Mouse (Mus musculus) heart, embryonic 11.5 days (tissue): ENCODE measurements at regions not wholly inside any gene's neighbourhood (a gene's known extent, or its start where the extent isn't known, plus 50 kb on each side); places are given as distances from the start of the nearest gene placed in this dataset.

Experiments
- ATAC-seq: fragments of 200-750 bp; cut with Nextera tagmentation; replicated peaks from 2 replicates; pipeline ENCODE4 v1.8.0; 2017; ENCODE audit warnings: moderate library complexity; ENCODE audit not compliant: insufficient number of reproducible peaks, low FRiP score, low TSS enrichment
- H3K27ac ChIP-seq: fragments of 300-500 bp; sonication (generic); 2 replicates; pipeline ENCODE4 v1.5.1; 2014; ENCODE audit warnings: mild to moderate bottlenecking, low read depth, low read length
- H3K27me3 ChIP-seq: fragments of 300-500 bp; sonication (generic); 2 replicates; pipeline ENCODE4 v1.6.1; 2014; ENCODE audit warnings: mild to moderate bottlenecking, low read length, mixed read lengths; ENCODE audit not compliant: control insufficient read depth, insufficient read depth
- H3K36me3 ChIP-seq: fragments of 300-500 bp; sonication (generic); 2 replicates; pipeline ENCODE4 v1.6.1; 2014; ENCODE audit warnings: mild to moderate bottlenecking, low read length, moderate library complexity, mixed read lengths; ENCODE audit not compliant: control insufficient read depth, insufficient read depth
- H3K4me1 ChIP-seq: fragments of 300-500 bp; sonication (generic); 2 replicates; pipeline ENCODE4 v1.6.1; 2014; ENCODE audit warnings: low read length; ENCODE audit not compliant: control insufficient read depth, insufficient read depth
- H3K4me2 ChIP-seq: fragments of 300-500 bp; sonication (generic); 2 replicates; pipeline ENCODE4 v1.6.1; 2014; ENCODE audit warnings: mild to moderate bottlenecking, moderate library complexity
- H3K4me3 ChIP-seq: fragments of 300-500 bp; sonication (generic); 2 replicates; pipeline ENCODE4 v1.5.1; 2014; ENCODE audit warnings: low read depth, low read length
- H3K9ac ChIP-seq: fragments of 300-500 bp; sonication (generic); 2 replicates; pipeline ENCODE4 v1.6.1; 2014; ENCODE audit warnings: mild to moderate bottlenecking, low read depth, low read length, moderate library complexity
- H3K9me3 ChIP-seq: fragments of 300-500 bp; sonication (generic); replicated peaks from 2 replicates; pipeline ENCODE4 v1.6.1; 2016; ENCODE audit warnings: low read length; ENCODE audit not compliant: control insufficient read depth
- WGBS: fragments of 180-500 bp; shearing (Covaris S2); extraction: QIAGEN DNeasy Blood & Tissue Kit; methylation state at CpG from one replicate; pipeline ENCODE4 v1.1.7; 2014; ENCODE audit not compliant: insufficient replicate concordance; 5-methylcytosine and 5-hydroxymethylcytosine counted together

GRCm38 (mm10) chr14:68182606-68183005 is 1111.5 kb downstream of the Synb start:
- 44% methylated on average over 9 of the region's 9 CpGs for WGBS
- no peaks in the 10 kb centered on the region for H3K9me3 ChIP-seq
- H3K27me3 ChIP-seq: no peaks in the 10 kb centered on the region; the same call in 1 of the 2 replicates
- H3K4me3 ChIP-seq: no peak overlapping the region
- H3K4me1 ChIP-seq: no peaks in the 10 kb centered on the region
- no peak overlapping the region for H3K4me2 ChIP-seq
- no peak overlapping the region for H3K9ac ChIP-seq
- no peak overlapping the region for H3K27ac ChIP-seq
- ATAC-seq: no peak
- H3K36me3 ChIP-seq: no peaks in the 10 kb centered on the region

DNA sequence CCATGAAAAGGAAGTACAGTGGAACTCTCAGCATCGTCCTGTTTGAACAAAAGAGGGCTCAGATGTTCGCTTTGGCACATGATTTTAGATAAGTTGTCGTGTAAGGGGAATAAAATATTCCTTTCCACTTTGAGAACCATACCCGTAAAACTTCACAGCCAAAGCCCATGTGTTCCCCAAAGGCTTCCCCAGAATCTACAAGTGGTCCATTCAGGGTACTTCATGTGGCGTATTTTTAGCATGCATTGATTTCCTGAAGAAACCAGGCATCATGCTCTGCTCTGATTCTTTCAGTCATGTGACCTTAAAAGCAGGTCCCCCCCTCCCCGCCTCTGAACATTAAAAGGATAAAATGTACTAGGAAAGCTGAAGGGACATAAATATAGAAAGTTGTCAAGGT is 1112.9 kb downstream of the Synb start:
- Histone ChIP-seq H3K9me3 (no peaks in the 10 kb centered on the region), H3K4me3 (no peak overlapping the region), H3K4me1 (no peaks in the 10 kb centered on the region), H3K27me3 (peaks cover 2% of the 10 kb centered on the region; the same call in 1 of the 2 replicates), H3K36me3 (no peaks in the 10 kb centered on the region), H3K27ac (no peak overlapping the region), H3K9ac (no peak overlapping the region), H3K4me2 (no peak overlapping the region)
- ATAC-seq: no peak
- 75% methylated on average over 6 of the region's 6 CpGs for WGBS
